Mouse (Mus musculus) cerebral cortex, adult 2 months (tissue): ENCODE results near the gene Cir1.

Experiments
- WGBS: fragments of 180-500 bp; shearing (Covaris S2); methylation state at CpG from one replicate; pipeline ENCODE4 v1.1.7; 2018; 5-methylcytosine and 5-hydroxymethylcytosine counted together

Gene Cir1

GRCm38 (mm10) chr2:73272351-73273248 lies 39.9 kb downstream of the Cir1 start:
- WGBS: 2% methylated on average over 54 of the region's 55 CpGs

GRCm38 (mm10) chr2:73271459-73272161 lies 40.9 kb downstream of the Cir1 start, which contains the start of gene Sp9:
TSS of gene Sp9 (plus strand) at chr2:73271925.
- 2% methylated on average over 48 of the region's 48 CpGs for WGBS

DNA sequence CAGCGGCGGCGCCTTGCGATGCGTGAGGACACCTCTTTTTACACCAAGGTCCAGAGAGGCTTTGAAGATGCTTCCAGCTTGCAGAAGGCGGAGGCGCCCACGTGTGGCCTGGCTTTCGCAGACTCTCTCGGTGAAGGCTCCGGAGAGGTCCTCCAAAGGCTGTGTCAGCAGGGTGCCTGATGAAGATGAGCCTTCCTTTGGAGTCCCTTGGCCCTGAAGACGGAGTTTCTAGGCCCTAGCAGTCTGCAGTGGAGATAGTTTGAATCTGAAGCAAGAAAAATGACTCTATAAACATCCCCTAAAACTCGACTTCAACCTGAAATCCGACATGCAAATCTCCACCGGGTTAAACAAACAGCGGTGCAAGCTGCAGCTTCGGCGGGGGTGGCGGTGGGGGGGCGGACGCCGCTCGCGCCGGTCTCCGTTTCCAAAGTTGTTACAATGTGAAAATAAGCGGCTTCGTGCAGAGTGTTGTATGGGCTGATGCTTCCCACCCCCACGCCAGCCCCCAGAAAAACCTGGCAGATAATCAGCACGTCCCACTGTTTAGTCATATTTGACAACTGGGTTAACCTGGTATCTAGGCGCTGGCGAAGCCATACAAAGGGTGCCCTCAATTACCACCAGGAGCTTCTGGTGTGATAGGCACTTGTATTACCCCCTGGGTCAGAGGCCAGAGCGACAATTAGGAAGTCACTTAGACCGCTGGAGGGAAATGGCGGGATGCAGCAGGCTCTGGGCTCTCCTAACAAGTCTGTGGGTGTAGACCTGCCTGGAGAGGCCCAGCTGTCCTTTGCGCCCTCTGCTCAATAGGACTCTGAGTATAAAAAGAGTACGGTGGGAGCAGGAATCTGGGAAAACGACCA lies 41.7 kb downstream of the Cir1 start:
- WGBS: 6% methylated on average over 38 of the region's 38 CpGs

DNA sequence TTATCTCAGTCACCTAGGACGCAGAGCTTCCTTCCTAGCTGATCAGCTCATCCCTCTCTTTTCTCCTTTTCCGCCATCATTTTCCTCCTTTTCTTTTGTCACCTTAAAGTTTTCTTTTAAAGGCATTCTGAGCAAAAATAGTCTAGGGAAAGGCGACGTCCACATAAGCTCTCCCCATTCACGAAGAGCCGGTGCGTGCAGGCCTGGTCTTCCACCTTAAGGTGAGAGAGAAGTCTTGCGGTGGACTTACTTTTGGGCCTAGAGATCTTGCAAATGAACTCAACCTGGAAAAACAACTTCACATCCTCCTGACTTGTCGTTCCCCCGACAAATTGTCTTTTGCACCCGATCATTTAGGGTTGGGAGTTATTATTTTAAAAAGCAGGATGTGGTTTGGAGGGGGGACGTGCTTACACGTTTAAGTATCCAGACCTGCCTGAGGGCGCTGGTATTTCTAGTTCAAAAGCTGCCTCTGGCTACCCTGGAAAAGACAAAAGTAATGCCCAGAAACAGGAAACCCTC lies 42.4 kb downstream of the Cir1 start:
- 14% methylated on average over 14 of the region's 14 CpGs for WGBS

GRCm38 (mm10) chr2:73269666-73270065 lies 42.8 kb downstream of the Cir1 start:
- WGBS: 8% methylated on average over 17 of the region's 17 CpGs

- 14% methylated on average over 8 of the region's 8 CpGs for WGBS
These were observed 43.6 kb downstream of the Cir1 start for GRCm38 (mm10) chr2:73268836-73269395.

DNA sequence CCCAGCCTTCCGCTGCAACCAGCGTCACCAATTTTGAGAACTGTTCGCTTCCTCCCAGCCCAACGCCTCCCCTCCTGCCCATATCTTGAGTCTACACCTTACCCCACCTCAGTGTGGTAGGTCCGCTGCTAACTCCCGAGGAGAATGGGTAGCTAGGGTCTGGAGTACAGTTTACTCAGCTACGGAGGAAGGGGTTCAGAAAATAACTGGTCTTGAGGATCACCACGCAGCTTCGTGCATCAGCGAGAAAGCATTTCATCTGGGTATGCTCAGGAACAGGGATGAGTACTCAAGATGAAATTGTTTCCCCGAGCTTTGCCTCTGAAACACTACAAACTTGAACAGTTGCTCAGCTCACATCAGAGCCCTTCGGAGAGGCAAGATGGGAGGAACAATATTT lies 44.2 kb downstream of the Cir1 start:
- 11% methylated on average over 12 of the region's 12 CpGs for WGBS

- WGBS: 15% methylated on average over 4 of the region's 4 CpGs
These were observed 44.7 kb downstream of the Cir1 start for GRCm38 (mm10) chr2:73267818-73268217.

DNA sequence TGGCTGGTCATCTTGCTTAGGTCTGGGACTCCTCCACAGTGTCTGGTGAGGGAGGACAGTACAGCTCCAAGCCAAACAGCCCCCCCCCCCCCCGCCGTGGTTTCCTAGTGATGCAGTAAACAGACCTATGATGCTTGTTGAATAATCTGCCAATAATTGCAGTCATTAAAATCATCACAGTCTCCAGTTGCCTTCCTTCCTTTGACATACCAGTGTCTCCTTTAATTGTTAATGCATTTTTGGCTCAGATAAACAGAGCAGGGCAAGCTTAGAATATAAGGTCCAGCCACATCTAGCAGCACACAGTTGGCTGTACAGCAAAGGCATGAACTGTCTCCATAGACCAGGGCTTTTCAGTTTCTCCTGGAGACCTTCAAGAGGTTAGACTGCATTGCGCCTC lies 45.3 kb downstream of the Cir1 start:
- WGBS: 15% methylated on average over 3 of the region's 3 CpGs

DNA sequence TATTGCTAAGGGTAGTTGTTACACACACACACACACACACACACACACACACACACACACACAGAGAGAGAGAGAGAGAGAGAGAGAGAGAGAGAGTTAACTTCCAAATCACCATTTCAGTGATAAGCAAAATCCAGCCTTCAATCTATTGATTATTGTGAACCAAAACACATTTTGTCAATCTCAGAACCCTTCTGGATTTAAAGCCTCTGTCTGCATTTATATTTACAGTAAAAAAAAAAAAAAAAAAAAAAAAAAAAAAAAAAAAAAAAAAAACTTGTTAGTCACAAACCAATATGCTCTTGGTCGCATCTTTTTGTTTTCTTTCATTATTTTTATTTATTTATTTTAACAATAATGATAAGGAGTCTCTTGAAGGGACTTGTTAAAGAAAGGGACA lies 45.9 kb downstream of the Cir1 start:
- 47% methylated on average over 1 of the region's 1 CpGs for WGBS

DNA sequence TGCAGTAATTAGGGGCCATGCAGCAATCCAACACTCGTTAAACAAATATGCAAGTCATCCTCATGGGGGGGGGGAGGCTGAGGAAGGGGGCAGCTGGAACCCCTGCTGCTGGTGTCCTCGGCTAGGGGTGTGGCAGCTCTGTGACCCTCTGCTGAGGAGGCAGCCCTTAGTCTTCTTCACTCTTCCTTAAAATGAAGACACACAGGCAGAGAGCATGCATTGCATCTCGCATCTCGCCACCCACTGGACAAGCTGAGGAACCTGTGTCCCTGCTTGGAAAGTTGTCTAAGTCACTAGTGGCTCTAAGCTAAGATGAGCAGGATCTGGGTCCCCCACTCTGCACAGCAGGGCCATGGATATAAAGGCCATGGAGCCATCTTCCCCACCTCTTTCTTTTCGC lies 46.5 kb downstream of the Cir1 start:
- WGBS: 19% methylated on average over 5 of the region's 5 CpGs

- 16% methylated on average over 11 of the region's 11 CpGs for WGBS
These were observed 47.8 kb downstream of the Cir1 start for GRCm38 (mm10) chr2:73264611-73265195.

DNA sequence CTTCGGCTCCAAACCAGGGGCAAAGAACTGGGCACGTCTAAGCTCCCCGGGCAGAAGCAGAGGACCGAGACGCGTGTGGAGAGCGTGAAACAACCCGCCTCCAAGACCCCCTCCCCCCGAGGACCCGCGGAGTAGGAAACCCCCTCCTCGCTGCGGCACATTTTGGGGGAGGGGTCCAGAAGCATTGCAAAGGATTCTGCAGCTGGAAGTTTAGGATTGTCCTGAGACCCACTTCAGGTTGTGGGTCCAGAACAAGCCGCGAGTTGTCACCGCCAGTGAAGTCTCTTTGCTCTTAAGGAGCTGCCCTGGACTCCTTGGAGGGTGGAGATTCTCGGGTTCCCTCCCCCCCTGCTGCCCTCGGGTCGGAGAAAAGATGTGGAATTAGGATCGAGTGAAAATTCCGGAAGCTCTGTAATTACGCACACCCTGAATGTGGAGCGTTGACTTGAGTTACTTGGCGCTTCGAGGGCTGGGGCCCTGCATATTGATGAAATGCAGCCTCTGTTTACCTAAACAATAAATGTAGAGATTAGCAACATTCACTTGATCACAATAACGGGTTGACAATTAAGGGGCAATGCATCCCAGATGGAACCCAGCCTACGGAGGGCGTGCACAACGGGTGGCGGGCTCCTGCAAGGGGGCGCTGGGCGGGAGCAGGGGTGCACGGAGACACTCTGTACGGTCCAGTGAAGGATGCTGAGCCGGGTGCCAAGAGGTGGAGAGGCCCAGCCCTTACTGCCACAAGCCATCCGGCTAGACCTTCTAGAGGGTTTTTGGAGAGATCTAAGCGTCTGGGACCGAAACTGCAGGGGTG lies 48.5 kb downstream of the Cir1 start:
- WGBS: 3% methylated on average over 38 of the region's 38 CpGs

DNA sequence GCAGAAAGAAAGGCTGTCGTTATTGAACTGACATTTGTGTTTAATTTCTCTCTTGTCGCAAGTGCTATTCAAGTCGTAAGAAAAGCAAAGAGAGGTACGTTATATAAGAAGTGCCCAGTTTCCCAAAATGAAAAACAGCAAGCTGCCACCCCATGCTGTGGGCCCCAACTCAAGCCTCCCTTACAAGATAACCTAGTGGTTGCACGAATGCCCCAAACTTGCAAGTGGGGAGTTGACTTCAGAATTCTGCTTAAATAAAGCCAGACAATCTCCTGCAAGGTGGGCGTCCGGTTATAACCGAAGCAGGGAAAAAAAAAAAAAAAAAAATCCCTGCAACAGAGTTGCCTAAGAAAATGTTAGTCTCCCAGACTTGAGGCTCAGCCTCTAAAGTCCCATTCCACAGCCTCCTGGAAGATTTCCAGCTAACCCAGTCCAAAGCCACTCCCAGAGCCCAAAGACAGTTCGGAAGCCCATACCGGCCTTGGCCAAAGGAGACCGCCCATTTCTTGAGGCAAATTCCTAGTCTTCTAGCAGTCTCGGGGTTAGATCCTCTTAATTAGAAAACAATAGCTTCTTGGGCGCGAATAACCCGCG lies 49.2 kb downstream of the Cir1 start:
- WGBS: 33% methylated on average over 16 of the region's 16 CpGs

DNA sequence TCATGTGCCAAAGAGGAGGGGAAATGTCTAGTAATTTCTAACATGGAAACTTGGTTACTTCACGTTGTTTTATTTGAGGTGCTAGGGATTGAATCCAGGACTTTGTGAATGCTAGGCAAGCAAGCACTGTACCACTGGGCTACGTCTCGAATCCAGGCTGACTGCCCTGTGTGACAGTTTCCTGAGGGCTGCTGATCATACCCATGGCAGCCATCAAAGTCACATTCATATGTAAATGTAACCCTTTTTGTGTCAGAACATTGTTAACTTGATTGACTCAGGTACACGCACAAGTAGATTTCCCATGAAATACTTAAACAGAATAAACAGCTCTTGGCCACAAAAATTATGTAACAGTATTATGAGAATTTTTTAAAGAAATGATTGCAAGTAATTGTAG lies 63.8 kb downstream of the Cir1 start:
- WGBS: 70% methylated on average over 4 of the region's 4 CpGs

DNA sequence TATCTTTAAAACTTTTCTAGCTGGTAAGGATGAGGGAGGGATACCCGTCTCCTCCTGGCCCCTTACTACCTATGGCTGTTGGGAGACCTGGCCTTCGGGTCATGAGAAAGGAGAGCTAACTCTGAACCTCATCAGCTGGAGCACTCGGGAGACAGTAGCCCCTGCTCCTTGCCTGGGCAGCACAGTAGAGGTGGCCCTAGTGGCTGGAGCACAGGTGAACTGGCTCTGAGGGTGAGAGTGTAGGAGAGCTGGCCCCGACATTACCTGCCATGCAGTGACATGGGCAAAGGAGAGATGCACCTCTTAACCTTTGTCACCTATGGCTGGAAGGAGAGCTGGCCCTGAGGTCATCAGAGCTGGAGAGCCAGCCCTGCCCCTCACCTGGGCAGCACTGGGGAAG lies 71.2 kb downstream of the Cir1 start:
- WGBS: 94% methylated on average over 4 of the region's 4 CpGs
